Mouse (Mus musculus) adrenal gland, adult 2 months (tissue): ENCODE results near the gene Cox5a. TPM values are rescaled to one million over a fixed set of nuclear protein-coding genes. Genes with fewer than 3 reads are reported as not detected.

Experiments used
- DNase-seq: peaks from one replicate; pipeline ENCODE4 v3.0.0; 2021
- polyA plus RNA-seq: library from polyadenylated mRNA; depleted of rRNA; stranded (reverse); fragments of >200 nt; gene quantifications from 2 replicates; pipeline ENCODE4 v1.2.3, GENCODE M21; 2012; rRNA removed
- total RNA-seq, 2 experiments: library from RNA; stranded (reverse); gene quantifications; 2 replicates each; pipeline ENCODE4 v1.2.3; 2021

Cox5a gene
- total and polyA plus RNA-seq, 3 experiments, result 430 to 880 (median 653) TPM

GRCm38 (mm10) chr9:57562896-57563372 is 41.9 kb downstream of the Cox5a start:
- no peak for DNase-seq

DNA sequence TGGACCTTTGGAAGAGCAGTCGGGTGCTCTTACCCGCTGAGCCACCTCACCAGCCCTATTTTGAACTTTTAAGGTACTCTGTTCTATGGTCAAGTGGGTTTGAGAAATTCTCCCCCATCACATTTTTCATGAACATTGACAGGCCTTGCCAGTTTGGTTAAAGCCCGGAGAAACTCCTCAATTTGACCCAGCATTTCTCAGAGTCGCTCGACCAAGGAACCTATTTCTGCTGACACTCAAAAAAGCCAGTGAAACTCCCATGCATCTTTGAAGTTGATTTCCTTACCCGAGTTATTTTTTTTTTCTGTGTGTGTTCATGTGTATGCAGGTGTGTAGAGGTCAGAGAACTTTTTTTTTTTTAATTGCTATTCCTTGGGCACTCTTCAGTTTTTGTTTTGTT is 43.5 kb downstream of the Cox5a start:
- no peak for DNase-seq

DNA sequence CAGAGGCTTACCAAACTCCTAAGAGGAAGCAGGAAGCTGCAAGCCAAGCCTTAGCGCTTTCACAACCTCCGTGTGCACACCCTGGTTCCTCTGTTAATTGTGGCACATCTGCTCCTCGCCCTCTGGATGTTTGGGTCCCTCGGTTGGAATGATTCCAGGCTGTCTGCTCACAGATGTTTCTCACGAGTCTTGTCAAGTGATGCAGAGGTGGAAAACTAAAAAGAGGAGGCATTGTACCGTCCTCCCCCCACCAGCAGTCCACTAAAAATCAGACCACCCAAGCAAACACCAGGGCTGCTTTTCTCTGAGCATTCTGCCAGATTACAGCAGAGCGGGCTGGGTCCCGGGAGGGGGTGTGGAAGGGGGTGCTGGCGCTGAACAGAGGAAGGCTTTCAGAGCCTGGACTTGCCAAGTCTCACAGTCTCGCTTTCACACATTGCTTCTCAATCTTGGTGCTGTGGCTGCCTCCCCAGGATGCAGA is 44.7 kb downstream of the Cox5a start:
- no peak for DNase-seq

DNA sequence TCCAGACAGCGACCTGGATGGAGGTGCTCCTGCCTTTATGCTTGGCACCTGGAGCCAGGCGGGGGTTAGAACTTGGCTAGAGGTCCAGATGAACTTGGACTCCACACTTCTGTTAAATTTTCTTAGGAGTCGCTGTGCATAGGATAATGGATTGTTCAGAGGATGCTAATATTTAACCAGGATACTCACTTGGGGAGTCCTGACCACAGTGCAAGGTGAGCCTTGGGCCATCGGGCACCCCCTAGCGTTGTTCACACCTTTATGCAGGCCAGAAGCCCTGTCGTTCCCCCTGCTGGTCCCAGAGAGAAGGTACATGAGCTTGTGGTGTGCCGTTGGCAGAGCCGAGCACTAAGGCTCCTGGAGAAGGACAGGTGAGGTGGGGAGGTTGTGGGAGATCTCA is 45.8 kb downstream of the Cox5a start:
- DNase-seq, result no peak

GRCm38 (mm10) chr9:57568500-57568899 is 47.4 kb downstream of the Cox5a start:
- DNase-seq, result no peak

GRCm38 (mm10) chr9:57574397-57574796 is 53.3 kb downstream of the Cox5a start:
- DNase-seq, result no peak

DNA sequence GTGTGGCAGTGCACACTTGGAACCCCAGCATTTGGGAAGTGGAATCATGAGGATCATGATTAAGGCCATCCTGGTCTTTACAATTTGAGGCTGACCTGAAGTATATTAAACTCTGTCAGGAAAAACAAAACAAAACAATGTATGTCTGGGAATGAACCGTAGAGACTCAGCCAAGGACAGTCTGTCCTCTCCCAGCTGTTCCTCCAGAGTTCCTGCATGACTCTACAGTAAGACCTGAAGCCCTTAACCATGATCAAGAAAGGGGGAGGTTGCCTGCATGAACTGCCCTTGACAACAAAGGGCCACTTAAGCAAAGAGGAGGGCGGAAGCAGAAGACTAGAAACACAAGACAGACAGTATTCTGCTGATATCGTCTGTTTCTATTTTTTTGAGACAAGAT is 54.5 kb downstream of the Cox5a start:
- no peak for DNase-seq

GRCm38 (mm10) chr9:57577144-57577849 is 56.2 kb downstream of the Cox5a start:
- no peak for DNase-seq

Other genes starting within 250 kb of the Cox5a start
- gene Ppcdc, start 81.2 kb upstream of the Cox5a start, total RNA-seq, result 10 to 100 TPM; 21.7 to 21.9 TPM
- 38.0 and 43.9 TPM in 2 replicates for gene Ppcdc, start 81.2 kb upstream of the Cox5a start, polyA plus RNA-seq
- gene Scamp5, start 53.2 kb upstream of the Cox5a start, total RNA-seq, result 10 to 100 TPM in 1 of 2 experiments, 1 to 10 TPM in 1; 8.4 to 18.1 TPM
- 21.0 and 21.7 TPM in 2 replicates for gene Scamp5, start 53.2 kb upstream of the Cox5a start, polyA plus RNA-seq
- gene Rpp25, start 17.2 kb upstream of the Cox5a start, total RNA-seq, result 1 to 10 TPM; 1.6 to 5.8 TPM
- gene Rpp25, start 17.2 kb upstream of the Cox5a start, polyA plus RNA-seq, result 6.1 and 6.3 TPM in 2 replicates
- 10 to 100 TPM; 19.3 to 33.8 TPM for gene Fam219b, start 16.3 kb downstream of the Cox5a start, total RNA-seq
- gene Fam219b, start 16.3 kb downstream of the Cox5a start, polyA plus RNA-seq, result 45.8 and 61.8 TPM in 2 replicates
- gene Mpi, start 31.5 kb downstream of the Cox5a start, total RNA-seq, result 10 to 100 TPM; 35.6 to 41.8 TPM
- gene Mpi, start 31.5 kb downstream of the Cox5a start, polyA plus RNA-seq, result 23.1 and 29.0 TPM in 2 replicates
- 10 to 100 TPM; 65.7 to 72.3 TPM for gene Scamp2, start 39.7 kb downstream of the Cox5a start, total RNA-seq
- 81.1 and 94.0 TPM in 2 replicates for gene Scamp2, start 39.7 kb downstream of the Cox5a start, polyA plus RNA-seq
- gene Ulk3, start 68.2 kb downstream of the Cox5a start, total RNA-seq, result 10 to 100 TPM; 11.0 to 14.7 TPM
- gene Ulk3, start 68.2 kb downstream of the Cox5a start, polyA plus RNA-seq, result 20.7 and 23.0 TPM in 2 replicates
- gene Cplx3, start 85.0 kb downstream of the Cox5a start, total RNA-seq, result not detected
- gene Cplx3, start 85.0 kb downstream of the Cox5a start, polyA plus RNA-seq, result not detected in 2 replicates
- not detected for gene Lman1l, start 99.5 kb downstream of the Cox5a start, total RNA-seq
- not detected in 2 replicates for gene Lman1l, start 99.5 kb downstream of the Cox5a start, polyA plus RNA-seq
- 10 to 100 TPM; 61.1 to 95.5 TPM for gene Csk, start 132.4 kb downstream of the Cox5a start, total RNA-seq
- 75.0 and 80.2 TPM in 2 replicates for gene Csk, start 132.4 kb downstream of the Cox5a start, polyA plus RNA-seq
- gene Cyp1a2, start 162.4 kb downstream of the Cox5a start, total RNA-seq, result 1 to 10 TPM in 1 of 2 experiments, not detected in 1; 1.6 TPM
- 0.24 TPM in 1 of 2 replicates, not detected in the other for gene Cyp1a2, start 162.4 kb downstream of the Cox5a start, polyA plus RNA-seq
- gene Cyp1a1, start 166.7 kb downstream of the Cox5a start, total RNA-seq, result under 1 TPM; 0.28 to 0.61 TPM
- 0.07 and 0.18 TPM in 2 replicates for gene Cyp1a1, start 166.7 kb downstream of the Cox5a start, polyA plus RNA-seq
- gene Edc3, start 187.3 kb downstream of the Cox5a start, total RNA-seq, result 1 to 10 TPM; 7.6 to 7.8 TPM
- gene Edc3, start 187.3 kb downstream of the Cox5a start, polyA plus RNA-seq, result 5.3 and 5.5 TPM in 2 replicates
- 10 to 100 TPM; 52.2 to 87.8 TPM for gene Clk3, start 244.6 kb downstream of the Cox5a start, total RNA-seq
- 45.7 and 60.6 TPM in 2 replicates for gene Clk3, start 244.6 kb downstream of the Cox5a start, polyA plus RNA-seq